Mouse (Mus musculus) midbrain, embryonic 15.5 days (tissue): ENCODE measurements at regions not wholly inside any gene's neighbourhood (a gene's known extent, or its start where the extent isn't known, plus 50 kb on each side); places are given as distances from the start of the nearest gene placed in this dataset.

Source experiments
- ATAC-seq: fragments of 200-750 bp; cut with Nextera tagmentation; replicated peaks from 2 replicates; pipeline ENCODE4 v1.8.0; 2017; ENCODE audit warnings: moderate TSS enrichment
- H3K27ac ChIP-seq: fragments of 300-500 bp; sonication (generic); 2 replicates; pipeline ENCODE4 v1.5.1; 2015; ENCODE audit warnings: mild to moderate bottlenecking, inconsistent platforms
- H3K27me3 ChIP-seq: fragments of 300-500 bp; sonication (generic); replicated peaks from 2 replicates; pipeline ENCODE4 v1.6.1; 2015; ENCODE audit warnings: inconsistent platforms
- H3K36me3 ChIP-seq: fragments of 300-500 bp; sonication (generic); replicated peaks from 2 replicates; pipeline ENCODE4 v1.6.1; 2015; ENCODE audit warnings: inconsistent platforms
- H3K4me1 ChIP-seq: fragments of 300-500 bp; sonication (generic); 2 replicates; pipeline ENCODE4 v1.6.1; 2015; ENCODE audit warnings: inconsistent platforms
- H3K4me2 ChIP-seq: fragments of 300-500 bp; sonication (generic); 2 replicates; pipeline ENCODE4 v1.6.1; 2015; ENCODE audit warnings: inconsistent platforms, mild to moderate bottlenecking, moderate library complexity
- H3K4me3 ChIP-seq: fragments of 300-500 bp; sonication (generic); 2 replicates; pipeline ENCODE4 v1.5.1; 2015; ENCODE audit warnings: mild to moderate bottlenecking, inconsistent platforms
- H3K9ac ChIP-seq: fragments of 300-500 bp; sonication (generic); 2 replicates; pipeline ENCODE4 v1.6.1; 2015; ENCODE audit warnings: mild to moderate bottlenecking, inconsistent platforms
- H3K9me3 ChIP-seq: fragments of 300-500 bp; sonication (generic); 2 replicates; pipeline ENCODE4 v1.6.1; 2016; ENCODE audit warnings: inconsistent platforms
- WGBS: fragments of 180-500 bp; shearing (Covaris S2); methylation state at CpG from one replicate; pipeline ENCODE4 v1.1.7; 2015; ENCODE audit warnings: mixed read lengths; 5-methylcytosine and 5-hydroxymethylcytosine counted together

DNA sequence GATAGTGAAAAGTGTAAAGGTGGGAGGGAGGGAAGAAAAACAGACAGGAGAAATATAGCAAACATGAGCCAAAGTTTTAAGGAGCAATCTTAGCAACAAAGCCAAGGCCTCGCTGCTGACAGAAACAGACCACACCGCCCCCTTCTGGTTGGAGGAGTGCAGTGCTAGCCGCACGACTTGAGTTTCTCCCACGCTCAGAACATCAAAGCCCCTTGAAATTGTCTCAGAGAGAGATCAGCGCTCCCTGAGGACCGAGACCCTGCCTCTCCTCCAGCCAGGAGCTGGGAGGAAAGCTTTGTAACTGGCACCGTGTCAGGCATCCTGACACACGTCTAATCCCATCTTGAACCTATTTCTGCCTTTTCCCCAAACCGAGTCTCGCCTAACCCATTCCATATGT, 216.4 kb downstream of the Rplp1 start:
- Histone ChIP-seq H3K27ac (no peak overlapping the region), H3K4me1 (peaks cover 19% of the 10 kb centered on the region; the same call in 1 of the 2 replicates), H3K27me3 (peaks cover 15% of the 10 kb centered on the region; the same call in 1 of the 2 replicates), H3K9me3 (no peaks in the 10 kb centered on the region), H3K9ac (no peak overlapping the region), H3K4me2 (no peak overlapping the region), H3K36me3 (no peaks in the 10 kb centered on the region), H3K4me3 (no peak overlapping the region)
- WGBS = 8% methylated on average over 11 of the region's 11 CpGs
- ATAC-seq = no peak; the same call in 1 of the 2 replicates

DNA sequence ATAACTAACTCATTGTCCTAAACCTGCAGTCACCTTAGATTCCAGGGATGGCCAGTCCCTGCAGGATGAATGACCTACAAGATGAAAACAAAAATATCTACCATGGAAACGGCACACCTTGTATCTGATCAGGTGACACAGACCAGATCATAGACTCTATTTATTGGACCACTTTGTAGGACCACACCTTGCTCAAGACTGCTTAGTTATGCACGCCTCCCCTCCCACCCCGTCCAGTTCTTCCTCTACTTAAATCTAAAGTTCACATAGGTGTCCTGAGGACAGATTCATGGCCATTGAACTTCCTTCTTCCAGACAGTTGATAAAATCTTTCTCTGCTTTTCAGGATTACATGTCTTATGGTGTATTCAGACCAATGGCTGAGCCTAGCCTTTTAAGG, 217.5 kb downstream of the Rplp1 start:
- H3K4me2 ChIP-seq = no peak overlapping the region
- H3K4me1 ChIP-seq = peaks cover 17% of the 10 kb centered on the region; the same call in 1 of the 2 replicates
- H3K36me3 ChIP-seq = no peaks in the 10 kb centered on the region
- no peak overlapping the region for H3K27ac ChIP-seq
- no peak overlapping the region for H3K4me3 ChIP-seq
- H3K9me3 ChIP-seq = no peaks in the 10 kb centered on the region
- 91% methylated on average over 3 of the region's 3 CpGs for WGBS
- H3K27me3 ChIP-seq = peaks cover 20% of the 10 kb centered on the region; the same call in 1 of the 2 replicates
- H3K9ac ChIP-seq = no peak overlapping the region
- no peak for ATAC-seq

DNA sequence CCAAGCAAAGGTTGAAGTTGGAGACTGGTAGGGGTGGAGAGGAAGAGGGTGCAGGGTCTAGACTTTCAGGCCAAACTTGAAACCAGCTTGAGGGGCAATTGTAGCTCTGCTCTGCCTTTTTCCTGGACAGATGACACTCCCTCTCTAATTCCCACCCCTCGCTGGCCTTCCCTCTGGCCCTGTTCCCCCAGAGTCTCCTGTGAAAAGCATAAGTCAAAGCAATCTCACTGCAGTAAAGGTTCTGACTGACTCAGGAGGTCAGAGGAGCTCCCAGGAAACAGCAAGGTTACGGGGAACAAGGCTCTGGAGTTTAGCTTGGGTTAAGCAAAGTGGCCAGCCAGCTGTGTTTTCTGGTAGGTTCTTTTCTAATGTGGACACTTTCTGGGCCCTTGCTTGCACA, 218.5 kb downstream of the Rplp1 start:
- no peak for ATAC-seq
- H3K27me3 ChIP-seq = peaks cover 20% of the 10 kb centered on the region; the same call in 1 of the 2 replicates
- H3K9me3 ChIP-seq = no peaks in the 10 kb centered on the region
- no peak overlapping the region for H3K9ac ChIP-seq
- no peaks in the 10 kb centered on the region for H3K36me3 ChIP-seq
- no peak overlapping the region for H3K4me2 ChIP-seq
- H3K27ac ChIP-seq = no peak overlapping the region
- 83% methylated on average over 2 of the region's 2 CpGs for WGBS
- H3K4me1 ChIP-seq = peaks cover 17% of the 10 kb centered on the region; the same call in 1 of the 2 replicates
- H3K4me3 ChIP-seq = no peak overlapping the region

DNA sequence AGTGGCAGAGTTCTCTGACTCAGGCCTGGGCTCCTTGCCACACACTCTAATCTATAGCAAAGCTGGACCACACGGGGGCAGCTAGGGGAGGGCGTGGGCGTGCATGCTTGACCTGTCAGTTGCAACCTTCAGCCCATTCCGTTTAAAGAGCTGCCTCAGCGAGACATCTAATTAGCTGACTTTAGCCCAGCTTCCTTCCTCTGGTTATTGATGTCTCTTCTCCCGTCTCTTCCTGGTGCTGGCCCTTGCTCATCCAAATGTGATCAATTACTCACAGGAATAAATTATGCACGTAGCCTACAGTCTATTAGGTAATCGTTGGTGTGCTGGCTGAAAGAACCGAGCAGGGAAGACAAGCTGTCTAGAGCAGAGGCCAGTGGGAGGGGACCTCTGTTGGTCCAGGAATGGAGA, 219.0 kb downstream of the Rplp1 start:
- H3K9me3 ChIP-seq = no peaks in the 10 kb centered on the region

DNA sequence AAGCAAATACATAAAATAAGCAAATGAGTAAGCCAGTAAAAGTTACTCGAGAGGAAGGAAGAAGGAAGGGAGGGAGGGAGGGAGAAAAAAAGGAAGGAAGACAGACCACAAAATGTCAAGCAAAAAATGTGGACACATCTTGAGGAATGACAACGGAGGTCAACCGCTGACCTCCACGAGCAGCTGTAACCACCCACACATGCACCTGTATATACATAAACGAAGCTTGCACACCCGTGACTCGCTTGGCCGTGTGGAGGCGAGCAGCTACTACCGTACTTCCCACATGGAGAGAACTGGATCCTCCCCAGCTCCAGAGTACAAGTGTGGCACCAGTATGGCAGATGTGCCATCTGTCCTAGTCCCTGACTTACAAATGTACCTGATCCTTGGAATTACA, 220.1 kb downstream of the Rplp1 start:
- 89% methylated on average over 10 of the region's 10 CpGs for WGBS

More for the DNA sequence above, 219.0 kb downstream of the Rplp1 start:
- H3K9ac ChIP-seq = no peak overlapping the region
- WGBS = 17% methylated on average over 9 of the region's 9 CpGs
- no peaks in the 10 kb centered on the region for H3K36me3 ChIP-seq
- no peak overlapping the region for H3K4me2 ChIP-seq
- no peak overlapping the region for H3K4me3 ChIP-seq
- H3K27ac ChIP-seq = no peak overlapping the region
- peaks cover 17% of the 10 kb centered on the region; the same call in 1 of the 2 replicates for H3K4me1 ChIP-seq
- no peak for ATAC-seq
- peaks cover 18% of the 10 kb centered on the region; the same call in 1 of the 2 replicates for H3K27me3 ChIP-seq

DNA sequence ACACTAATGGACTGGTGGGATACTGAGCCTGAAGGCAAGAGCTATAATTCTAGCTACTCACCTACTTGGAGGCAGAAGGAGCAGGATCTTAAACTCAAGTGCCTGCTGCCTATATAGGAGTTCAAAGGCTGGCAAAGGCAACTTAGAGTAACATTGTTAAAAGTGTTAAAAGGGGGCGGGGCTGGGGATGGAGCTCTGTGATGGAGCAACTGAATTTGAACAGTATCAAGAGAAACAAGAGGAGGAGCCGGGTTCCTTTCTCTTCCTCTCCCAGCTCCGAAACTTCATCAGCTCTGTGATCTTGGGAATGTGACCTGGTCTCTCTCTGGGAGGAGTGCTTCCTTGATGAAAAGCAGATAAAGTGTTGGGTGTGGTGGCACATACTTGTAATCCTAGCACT, 223.6 kb downstream of the Rplp1 start:
- no peak overlapping the region for H3K27ac ChIP-seq
- H3K4me1 ChIP-seq = peaks cover 7% of the 10 kb centered on the region; the same call in 1 of the 2 replicates
- H3K9me3 ChIP-seq = no peaks in the 10 kb centered on the region
- no peak overlapping the region for H3K4me3 ChIP-seq
- H3K27me3 ChIP-seq = peaks cover 12% of the 10 kb centered on the region; the same call in 1 of the 2 replicates
- no peak overlapping the region for H3K9ac ChIP-seq
- no peak for ATAC-seq
- WGBS = 82% methylated on average over 3 of the region's 3 CpGs
- no peaks in the 10 kb centered on the region for H3K36me3 ChIP-seq
- H3K4me2 ChIP-seq = no peak overlapping the region

More for the DNA sequence above, 220.1 kb downstream of the Rplp1 start:
- Histone ChIP-seq H3K27ac (no peak overlapping the region), H3K9me3 (no peaks in the 10 kb centered on the region), H3K4me3 (no peak overlapping the region), H3K9ac (no peak overlapping the region), H3K4me1 (peaks cover 17% of the 10 kb centered on the region; the same call in 1 of the 2 replicates), H3K4me2 (no peak overlapping the region), H3K36me3 (no peaks in the 10 kb centered on the region), H3K27me3 (peaks cover 12% of the 10 kb centered on the region; the same call in 1 of the 2 replicates)
- ATAC-seq = no peak

DNA sequence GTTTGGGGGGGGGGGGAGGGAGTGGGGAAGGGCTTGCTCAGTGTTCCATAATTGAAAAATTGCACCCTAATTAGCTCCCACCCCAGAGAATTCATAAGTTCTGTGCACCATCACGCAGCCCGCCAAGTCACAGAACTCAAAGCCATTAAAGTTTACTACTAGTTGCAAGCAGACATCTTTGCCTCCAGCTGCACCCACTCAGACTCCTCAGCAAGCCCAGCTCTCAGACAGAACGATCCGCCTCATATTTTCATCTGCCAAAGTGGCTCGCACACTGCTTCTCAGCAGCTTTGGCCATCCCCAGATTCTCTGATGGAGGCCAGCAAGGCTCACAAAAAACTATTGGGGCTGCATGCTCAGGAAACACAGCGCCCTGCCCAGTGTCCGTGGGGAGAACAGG, 224.4 kb downstream of the Rplp1 start:
- WGBS = 82% methylated on average over 7 of the region's 7 CpGs
- Histone ChIP-seq H3K27ac (no peak overlapping the region), H3K27me3 (peaks cover 12% of the 10 kb centered on the region; the same call in 1 of the 2 replicates), H3K4me1 (no peaks in the 10 kb centered on the region), H3K36me3 (no peaks in the 10 kb centered on the region), H3K4me2 (no peak overlapping the region), H3K4me3 (no peak overlapping the region), H3K9me3 (no peaks in the 10 kb centered on the region), H3K9ac (no peak overlapping the region)
- ATAC-seq = no peak

DNA sequence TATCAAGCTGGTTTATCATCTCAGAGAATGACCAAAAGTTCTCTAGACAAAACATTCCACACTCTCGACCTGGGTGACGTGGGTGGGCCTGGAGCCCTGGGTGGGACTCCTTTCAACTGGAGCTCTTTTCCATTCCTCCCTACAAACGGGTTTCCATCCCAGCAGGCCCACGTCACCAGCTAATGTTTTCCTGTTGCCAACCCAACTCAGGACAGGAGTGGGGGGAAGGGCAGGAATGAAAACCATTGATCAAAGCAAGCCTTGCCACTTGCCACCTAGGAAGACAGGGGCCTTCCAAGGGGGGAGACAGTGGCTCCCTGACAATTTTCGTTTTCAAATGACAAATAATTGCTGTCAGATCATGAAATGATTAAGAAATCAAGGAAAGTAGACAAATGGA, 224.8 kb downstream of the Rplp1 start:
- Histone ChIP-seq H3K27ac (no peak overlapping the region), H3K4me3 (no peak overlapping the region), H3K4me1 (no peaks in the 10 kb centered on the region), H3K9me3 (no peaks in the 10 kb centered on the region), H3K27me3 (peaks cover 12% of the 10 kb centered on the region; the same call in 1 of the 2 replicates), H3K36me3 (no peaks in the 10 kb centered on the region), H3K9ac (no peak overlapping the region), H3K4me2 (no peak overlapping the region)
- no peak for ATAC-seq
- 34% methylated on average over 5 of the region's 5 CpGs for WGBS

DNA sequence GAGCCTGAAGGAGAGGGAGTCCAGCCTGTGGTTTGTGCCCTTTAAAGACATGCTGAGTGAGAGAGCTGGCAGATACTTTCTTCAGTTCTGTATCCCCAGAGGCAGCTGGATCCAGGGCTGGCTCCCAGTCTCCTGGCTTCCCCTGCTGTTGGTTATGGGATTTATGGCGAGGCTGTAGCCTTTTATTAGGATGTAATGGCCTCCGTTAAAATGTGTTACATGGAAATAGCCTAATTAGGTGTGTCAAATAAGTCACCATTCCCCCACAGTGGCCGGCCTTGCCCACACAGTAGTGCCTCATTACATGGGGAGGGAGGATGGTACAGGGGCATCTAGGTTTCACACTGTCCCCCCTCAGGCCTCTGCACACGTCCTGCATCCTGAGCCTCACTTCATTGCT, 230.8 kb downstream of the Rplp1 start:
- ATAC-seq = no peak
- Histone ChIP-seq H3K4me3 (no peak overlapping the region), H3K27me3 (no peaks in the 10 kb centered on the region), H3K27ac (no peak overlapping the region), H3K4me2 (no peak overlapping the region), H3K9ac (no peak overlapping the region), H3K36me3 (no peaks in the 10 kb centered on the region), H3K4me1 (peaks cover 9% of the 10 kb centered on the region), H3K9me3 (no peaks in the 10 kb centered on the region)
- 76% methylated on average over 4 of the region's 4 CpGs for WGBS

DNA sequence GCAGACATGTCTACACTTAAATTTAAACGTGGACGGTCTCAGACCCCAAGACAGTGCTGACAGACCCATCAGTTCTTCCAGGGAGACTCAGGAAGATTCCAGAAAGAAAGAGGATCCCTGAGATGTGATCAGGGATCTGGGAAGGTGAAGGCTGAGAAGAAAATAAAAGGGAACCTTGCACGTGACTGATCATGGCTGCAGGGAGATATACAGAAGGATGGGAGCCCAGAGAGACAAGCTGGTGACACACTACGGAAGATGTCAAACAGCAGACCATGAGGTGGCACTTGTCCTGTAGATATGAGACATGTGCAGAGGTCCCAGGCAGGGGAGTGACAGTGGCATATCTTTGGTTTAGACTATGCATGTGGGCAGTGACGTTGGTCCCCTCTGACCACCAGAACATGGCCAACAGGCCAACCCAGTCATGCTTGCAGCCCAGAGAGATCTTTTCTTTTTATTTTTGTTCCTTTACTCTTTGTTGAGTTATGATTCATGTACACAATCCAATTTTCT, 231.5 kb downstream of the Rplp1 start:
- H3K27me3 ChIP-seq = no peaks in the 10 kb centered on the region
- 90% methylated on average over 5 of the region's 5 CpGs for WGBS
- no peak overlapping the region for H3K9ac ChIP-seq
- no peaks in the 10 kb centered on the region for H3K9me3 ChIP-seq
- ATAC-seq = no peak
- H3K4me1 ChIP-seq = peaks cover 9% of the 10 kb centered on the region
- H3K36me3 ChIP-seq = no peaks in the 10 kb centered on the region
- H3K4me2 ChIP-seq = no peak overlapping the region
- no peak overlapping the region for H3K4me3 ChIP-seq
- H3K27ac ChIP-seq = no peak overlapping the region

DNA sequence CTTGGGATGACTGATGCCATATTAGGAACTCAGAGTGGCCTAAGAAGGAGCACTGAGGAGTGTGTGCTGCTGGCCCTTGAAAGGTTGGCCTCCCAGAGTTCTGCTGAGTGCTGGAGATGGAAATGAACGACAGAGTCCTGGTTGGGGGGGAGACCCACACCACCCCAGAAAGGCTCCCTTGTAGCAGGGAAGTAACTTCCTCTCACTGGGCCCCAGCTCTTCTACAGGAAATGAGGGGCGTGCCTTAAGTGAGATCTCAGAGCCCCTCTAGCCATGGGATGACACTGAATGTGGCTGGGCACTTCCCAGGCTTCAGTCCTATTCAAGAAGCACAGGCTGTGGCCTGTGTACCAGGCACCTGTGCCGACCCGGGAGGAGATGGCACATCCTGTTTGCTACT, 232.0 kb downstream of the Rplp1 start:
- WGBS = 75% methylated on average over 4 of the region's 4 CpGs
- Histone ChIP-seq H3K9me3 (no peaks in the 10 kb centered on the region), H3K9ac (no peak overlapping the region), H3K36me3 (no peaks in the 10 kb centered on the region), H3K4me1 (peaks cover 9% of the 10 kb centered on the region), H3K4me3 (no peak overlapping the region), H3K4me2 (no peak overlapping the region), H3K27ac (no peak overlapping the region), H3K27me3 (no peaks in the 10 kb centered on the region)
- ATAC-seq = no peak

DNA sequence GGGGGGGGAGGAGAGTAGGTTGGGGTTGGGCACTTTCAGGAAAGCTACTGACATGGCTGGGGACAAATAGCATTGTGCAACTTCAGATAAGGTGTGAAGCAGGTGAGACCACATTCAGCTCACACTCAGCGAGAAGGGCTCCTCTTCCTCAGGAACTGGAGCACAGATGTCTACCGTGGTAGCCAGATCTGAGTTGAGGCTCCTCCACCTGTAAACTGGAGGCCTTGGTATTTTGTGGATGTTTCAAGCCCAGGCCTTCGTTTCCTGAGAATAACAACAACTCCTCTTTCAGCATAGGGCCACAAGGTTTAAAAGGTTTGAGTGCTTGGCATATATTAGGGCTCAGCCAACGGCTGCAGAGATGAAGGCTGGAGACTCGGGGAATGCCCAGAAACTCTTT, 232.9 kb downstream of the Rplp1 start:
- H3K4me3 ChIP-seq = no peak overlapping the region

DNA sequence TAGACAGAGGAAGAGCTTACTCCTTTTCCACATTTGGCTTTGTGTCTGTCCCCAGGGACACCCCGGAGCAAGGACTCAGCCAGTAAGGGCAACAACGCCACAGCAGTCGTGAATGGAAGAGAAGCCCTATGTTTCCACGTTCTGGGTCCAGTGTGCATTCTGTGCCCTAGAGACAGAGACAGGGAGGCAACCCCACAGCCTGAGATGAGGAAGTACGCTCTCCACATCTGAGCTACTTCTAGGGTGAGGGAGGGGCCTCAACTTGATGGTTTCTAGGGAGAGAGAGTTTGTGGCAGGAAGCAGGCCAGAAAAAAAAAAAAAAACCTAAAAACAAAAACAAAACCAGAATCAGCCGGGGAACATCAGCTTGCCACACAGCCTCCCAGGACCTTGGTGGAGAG, 233.4 kb downstream of the Rplp1 start:
- WGBS = 27% methylated on average over 6 of the region's 6 CpGs
- no peaks in the 10 kb centered on the region for H3K36me3 ChIP-seq
- ATAC-seq = no peak

More for the DNA sequence above, 232.9 kb downstream of the Rplp1 start:
- H3K9me3 ChIP-seq = no peaks in the 10 kb centered on the region
- ATAC-seq = no peak
- no peak overlapping the region for H3K4me2 ChIP-seq
- no peaks in the 10 kb centered on the region for H3K27me3 ChIP-seq
- no peak overlapping the region for H3K9ac ChIP-seq
- H3K27ac ChIP-seq = no peak overlapping the region
- H3K36me3 ChIP-seq = no peaks in the 10 kb centered on the region
- 62% methylated on average over 5 of the region's 5 CpGs for WGBS
- peaks cover 9% of the 10 kb centered on the region for H3K4me1 ChIP-seq

More for the DNA sequence above, 233.4 kb downstream of the Rplp1 start:
- H3K4me3 ChIP-seq = no peak overlapping the region
- no peaks in the 10 kb centered on the region for H3K27me3 ChIP-seq
- peaks cover 9% of the 10 kb centered on the region for H3K4me1 ChIP-seq
- H3K9me3 ChIP-seq = no peaks in the 10 kb centered on the region
- no peak overlapping the region for H3K4me2 ChIP-seq
- no peak overlapping the region for H3K9ac ChIP-seq
- no peak overlapping the region for H3K27ac ChIP-seq
